Mouse (Mus musculus): ENCODE measurements around the gene 4930402H24Rik. TPM values are rescaled to one million over a fixed set of nuclear protein-coding genes. Genes with fewer than 3 reads are reported as not detected.

4930402H24Rik gene
- polyA plus RNA-seq, 1 experiment from 2014 or later, result 70.6 TPM

DNA sequence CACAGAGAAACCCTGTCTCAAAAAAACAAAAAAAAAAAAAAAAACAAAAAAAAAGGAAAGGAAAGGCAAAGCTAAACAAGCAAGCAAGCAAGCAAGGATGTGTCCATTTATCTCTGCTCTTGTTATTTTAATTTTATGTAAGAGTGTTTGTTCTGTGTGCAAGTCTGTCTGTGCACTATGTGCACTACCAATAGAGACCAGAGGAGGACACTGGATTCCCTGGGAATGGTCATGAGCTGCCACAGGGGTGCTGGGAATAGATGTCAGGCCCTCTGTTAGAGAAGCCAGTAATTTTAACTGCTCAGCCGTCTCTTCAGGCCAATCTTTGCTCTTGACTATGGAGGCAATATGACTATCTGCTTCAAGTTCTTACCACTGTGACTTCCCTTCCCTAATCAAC, 162.6 kb downstream of the 4930402H24Rik start:
- no peak for ATAC-seq (ENCODE audit: low FRiP score)
- H3K36me3 ChIP-seq (ENCODE audit: control insufficient read depth, insufficient read depth, low read length), result peaks cover 17% of the 10 kb centered on the region

DNA sequence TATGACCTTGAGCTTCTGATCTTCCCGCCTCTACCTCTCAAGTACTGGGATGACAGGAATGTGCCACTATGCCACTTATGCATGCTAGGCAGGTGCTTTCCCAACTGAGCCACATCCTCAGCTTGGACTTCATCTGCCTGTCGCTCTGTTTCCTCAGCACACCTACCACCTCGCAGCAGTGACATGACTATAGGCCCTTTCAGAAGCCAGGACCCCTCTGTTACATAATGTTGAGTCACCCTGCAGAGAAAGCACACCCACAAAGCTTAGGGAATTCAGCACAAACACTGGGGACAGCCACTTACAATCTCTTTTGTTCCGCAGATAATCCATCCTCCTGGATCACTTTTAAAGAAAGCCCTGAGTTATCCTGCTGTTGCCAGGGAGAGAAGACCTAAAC, 166.1 kb downstream of the 4930402H24Rik start:
- Histone ChIP-seq H3K4me2 (replicated peaks; ENCODE audit: low read depth, low read length) (no peak overlapping the region), H3K27me3 (ENCODE audit: control insufficient read depth, insufficient read depth, low read length) (no peaks in the 10 kb centered on the region), H3K9me3 (ENCODE audit: control insufficient read depth, low read length) (no peaks in the 10 kb centered on the region), H3K27ac (ENCODE audit: low read depth, low read length) (no peak overlapping the region), H3K4me3 (ENCODE audit: low read depth, low read length) (no peak overlapping the region), H3K9ac (ENCODE audit: low read depth, low read length) (no peak overlapping the region), H3K36me3 (ENCODE audit: control insufficient read depth, insufficient read depth, low read length) (peaks cover 5% of the 10 kb centered on the region), H3K4me1 (replicated peaks; ENCODE audit: control insufficient read depth, insufficient read depth, low read length) (no peaks in the 10 kb centered on the region)
- no peak for DNase-seq (ENCODE audit: low spot score)
- 44% methylated on average over 4 of the region's 4 CpGs for WGBS
- no peak for ATAC-seq (ENCODE audit: low FRiP score)

More for the DNA sequence above, 162.6 kb downstream of the 4930402H24Rik start:
- Histone ChIP-seq H3K27me3 (ENCODE audit: control insufficient read depth, insufficient read depth, low read length) (no peaks in the 10 kb centered on the region), H3K4me1 (replicated peaks; ENCODE audit: control insufficient read depth, insufficient read depth, low read length) (no peaks in the 10 kb centered on the region), H3K4me3 (ENCODE audit: low read depth, low read length) (no peak overlapping the region), H3K9ac (ENCODE audit: low read depth, low read length) (no peak overlapping the region), H3K9me3 (ENCODE audit: control insufficient read depth, low read length) (no peaks in the 10 kb centered on the region), H3K4me2 (replicated peaks; ENCODE audit: low read depth, low read length) (no peak overlapping the region), H3K27ac (ENCODE audit: low read depth, low read length) (no peak overlapping the region)
- 91% methylated on average over 1 of the region's 1 CpGs for WGBS
- DNase-seq (ENCODE audit: low spot score), result no peak

DNA sequence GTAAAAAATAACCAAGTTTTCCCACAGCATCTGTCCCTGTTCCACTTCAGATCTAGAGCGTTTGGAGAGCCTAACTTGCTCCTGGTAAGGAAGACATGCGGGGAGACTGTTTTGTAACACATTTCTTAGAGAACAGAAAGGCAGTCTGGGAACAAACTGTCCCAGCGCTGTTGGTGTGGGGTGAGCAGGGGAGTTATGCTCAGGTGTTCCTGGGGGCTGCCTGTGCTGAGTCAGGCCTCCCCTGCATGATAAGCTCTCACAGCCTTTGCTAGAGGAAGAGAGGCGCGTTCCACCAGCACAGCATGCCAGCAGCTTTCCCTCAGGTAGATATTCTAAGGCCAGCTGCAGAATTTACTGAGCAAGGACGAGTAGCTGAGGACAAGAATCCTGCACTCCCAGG, 168.2 kb downstream of the 4930402H24Rik start:
- Histone ChIP-seq H3K36me3 (ENCODE audit: control insufficient read depth, insufficient read depth, low read length) (peaks cover 2% of the 10 kb centered on the region; the same call in 1 of the 2 replicates), H3K4me1 (replicated peaks; ENCODE audit: control insufficient read depth, insufficient read depth, low read length) (no peaks in the 10 kb centered on the region), H3K27ac (ENCODE audit: low read depth, low read length) (no peak overlapping the region), H3K4me3 (ENCODE audit: low read depth, low read length) (no peak overlapping the region), H3K27me3 (ENCODE audit: control insufficient read depth, insufficient read depth, low read length) (no peaks in the 10 kb centered on the region), H3K9me3 (ENCODE audit: control insufficient read depth, low read length) (no peaks in the 10 kb centered on the region), H3K9ac (ENCODE audit: low read depth, low read length) (no peak overlapping the region), H3K4me2 (replicated peaks; ENCODE audit: low read depth, low read length) (no peak overlapping the region)
- ATAC-seq (ENCODE audit: low FRiP score), result no peak
- 79% methylated on average over 6 of the region's 6 CpGs for WGBS
- DNase-seq (ENCODE audit: low spot score), result no peak

DNA sequence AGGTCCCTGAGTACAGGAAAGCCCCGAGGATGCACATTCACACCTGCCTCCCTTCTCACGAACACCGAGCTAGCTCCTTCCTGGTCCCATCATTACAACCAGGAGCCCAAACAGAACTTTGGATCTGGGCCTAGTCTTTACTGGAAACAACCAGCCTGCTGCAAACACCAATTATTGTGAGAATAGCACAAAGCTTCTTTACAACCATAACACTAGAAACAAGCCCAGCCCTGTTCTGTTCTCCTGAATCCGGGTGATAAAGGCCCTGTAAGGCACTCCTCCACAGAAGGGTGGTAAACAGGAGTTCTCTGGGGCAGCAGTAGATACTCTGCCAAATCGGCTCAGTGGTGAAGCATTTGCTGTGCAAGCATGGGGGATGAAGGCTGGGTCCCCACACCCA, 170.9 kb downstream of the 4930402H24Rik start:
- H3K9ac ChIP-seq (ENCODE audit: low read depth, low read length), result no peak overlapping the region
- H3K4me3 ChIP-seq (ENCODE audit: low read depth, low read length), result no peak overlapping the region
- no peak overlapping the region for H3K4me2 ChIP-seq (replicated peaks; ENCODE audit: low read depth, low read length)
- DNase-seq (ENCODE audit: low spot score), result no peak
- H3K9me3 ChIP-seq (ENCODE audit: control insufficient read depth, low read length), result no peaks in the 10 kb centered on the region
- ATAC-seq (ENCODE audit: low FRiP score), result no peak
- no peaks in the 10 kb centered on the region for H3K36me3 ChIP-seq (ENCODE audit: control insufficient read depth, insufficient read depth, low read length)
- H3K27ac ChIP-seq (ENCODE audit: low read depth, low read length), result no peak overlapping the region
- whole genome bisulfite sequencing, result 84% methylated on average over 5 of the region's 5 CpGs
- no peaks in the 10 kb centered on the region for H3K4me1 ChIP-seq (replicated peaks; ENCODE audit: control insufficient read depth, insufficient read depth, low read length)
- H3K27me3 ChIP-seq (ENCODE audit: control insufficient read depth, insufficient read depth, low read length), result no peaks in the 10 kb centered on the region

DNA sequence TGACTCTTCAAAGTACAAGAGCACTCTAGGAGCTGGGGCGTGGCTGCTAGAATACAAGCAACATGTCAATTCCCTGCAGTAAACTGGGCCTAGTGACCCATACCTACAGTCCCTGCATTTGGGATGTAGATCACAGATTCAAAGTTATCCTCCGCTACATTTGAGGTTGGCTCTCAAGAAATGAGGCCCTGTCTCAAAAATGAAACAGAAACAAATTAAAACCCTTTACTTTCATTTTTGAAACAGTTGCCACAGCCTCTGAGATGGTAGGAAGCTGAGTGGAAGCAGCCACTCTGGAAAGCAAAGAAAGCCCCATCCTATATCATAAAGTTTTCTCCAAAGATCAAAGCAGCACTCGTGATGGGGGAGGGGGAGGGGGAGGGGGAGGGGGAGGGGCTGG, 172.8 kb downstream of the 4930402H24Rik start:
- 98% methylated on average over 2 of the region's 3 CpGs for WGBS
- no peak overlapping the region for H3K4me3 ChIP-seq (ENCODE audit: low read depth, low read length)
- H3K9ac ChIP-seq (ENCODE audit: low read depth, low read length), result no peak overlapping the region
- ATAC-seq (ENCODE audit: low FRiP score) (no peak), DNase-seq (ENCODE audit: low spot score) (no peak)
- H3K36me3 ChIP-seq (ENCODE audit: control insufficient read depth, insufficient read depth, low read length), result no peaks in the 10 kb centered on the region
- H3K4me2 ChIP-seq (replicated peaks; ENCODE audit: low read depth, low read length), result no peak overlapping the region
- no peak overlapping the region for H3K27ac ChIP-seq (ENCODE audit: low read depth, low read length)
- no peaks in the 10 kb centered on the region for H3K9me3 ChIP-seq (ENCODE audit: control insufficient read depth, low read length)
- H3K4me1 ChIP-seq (replicated peaks; ENCODE audit: control insufficient read depth, insufficient read depth, low read length), result no peaks in the 10 kb centered on the region
- no peaks in the 10 kb centered on the region for H3K27me3 ChIP-seq (ENCODE audit: control insufficient read depth, insufficient read depth, low read length)

DNA sequence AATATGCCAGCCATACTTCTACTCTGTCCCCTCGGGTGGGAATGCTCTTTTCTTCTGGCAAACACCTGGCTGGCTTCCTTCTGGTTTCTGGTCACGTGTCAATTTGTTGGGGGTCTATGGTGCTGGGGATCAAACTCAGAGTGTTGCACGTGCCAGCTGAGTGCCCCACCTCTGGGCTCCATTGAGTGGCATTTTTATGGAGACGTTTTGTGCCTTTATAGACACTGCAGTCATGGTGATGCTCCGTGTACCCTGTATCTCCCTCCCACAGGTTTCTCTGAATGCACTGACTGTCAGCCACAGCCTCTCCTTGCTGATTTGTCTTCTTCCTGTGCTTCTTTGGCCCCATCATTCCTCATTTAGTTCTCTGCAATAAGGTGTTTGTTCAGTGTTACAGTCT, 174.4 kb downstream of the 4930402H24Rik start:
- no peak overlapping the region for H3K27ac ChIP-seq (ENCODE audit: low read depth, low read length)
- H3K36me3 ChIP-seq (ENCODE audit: control insufficient read depth, insufficient read depth, low read length), result 0 out of 2 replicates have a peak, but pooled peaks cover 8% of the 10 kb centered on the region
- H3K4me3 ChIP-seq (ENCODE audit: low read depth, low read length), result no peak overlapping the region
- H3K9me3 ChIP-seq (ENCODE audit: control insufficient read depth, low read length), result no peaks in the 10 kb centered on the region
- H3K4me2 ChIP-seq (replicated peaks; ENCODE audit: low read depth, low read length), result no peak overlapping the region
- ATAC-seq (ENCODE audit: low FRiP score) (no peak), DNase-seq (ENCODE audit: low spot score) (no peak)
- no peaks in the 10 kb centered on the region for H3K27me3 ChIP-seq (ENCODE audit: control insufficient read depth, insufficient read depth, low read length)
- H3K4me1 ChIP-seq (replicated peaks; ENCODE audit: control insufficient read depth, insufficient read depth, low read length), result no peaks in the 10 kb centered on the region
- H3K9ac ChIP-seq (ENCODE audit: low read depth, low read length), result no peak overlapping the region
- 71% methylated on average over 5 of the region's 5 CpGs for WGBS

DNA sequence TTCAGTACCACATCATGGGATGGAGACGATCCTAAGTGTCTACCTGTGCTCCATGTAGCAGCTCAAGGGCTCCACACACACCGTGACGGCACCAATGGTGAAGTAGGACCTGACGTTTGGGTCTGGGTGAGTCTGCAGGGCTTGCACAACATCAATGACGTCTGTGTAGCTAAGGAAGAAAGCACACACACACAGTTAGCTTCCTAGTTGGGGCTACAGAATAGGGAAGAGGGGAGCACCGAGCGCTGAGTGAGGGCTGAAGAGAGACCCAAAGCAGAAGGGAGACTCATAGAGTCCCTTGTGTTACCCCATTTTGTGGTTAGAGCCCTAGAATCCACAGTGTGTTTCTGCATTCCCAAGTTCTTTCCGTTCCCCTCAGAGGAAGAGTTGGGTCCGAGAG, 175.5 kb downstream of the 4930402H24Rik start:
- Histone ChIP-seq H3K4me1 (replicated peaks; ENCODE audit: control insufficient read depth, insufficient read depth, low read length) (no peaks in the 10 kb centered on the region), H3K27me3 (ENCODE audit: control insufficient read depth, insufficient read depth, low read length) (no peaks in the 10 kb centered on the region), H3K9me3 (ENCODE audit: control insufficient read depth, low read length) (no peaks in the 10 kb centered on the region), H3K4me2 (replicated peaks; ENCODE audit: low read depth, low read length) (no peak overlapping the region), H3K9ac (ENCODE audit: low read depth, low read length) (no peak overlapping the region), H3K27ac (ENCODE audit: low read depth, low read length) (no peak overlapping the region), H3K4me3 (ENCODE audit: low read depth, low read length) (no peak overlapping the region), H3K36me3 (ENCODE audit: control insufficient read depth, insufficient read depth, low read length) (0 out of 2 replicates have a peak, but pooled peaks cover 8% of the 10 kb centered on the region)
- DNase-seq (ENCODE audit: low spot score) (no peak), ATAC-seq (ENCODE audit: low FRiP score) (no peak)
- 91% methylated on average over 9 of the region's 9 CpGs for WGBS

DNA sequence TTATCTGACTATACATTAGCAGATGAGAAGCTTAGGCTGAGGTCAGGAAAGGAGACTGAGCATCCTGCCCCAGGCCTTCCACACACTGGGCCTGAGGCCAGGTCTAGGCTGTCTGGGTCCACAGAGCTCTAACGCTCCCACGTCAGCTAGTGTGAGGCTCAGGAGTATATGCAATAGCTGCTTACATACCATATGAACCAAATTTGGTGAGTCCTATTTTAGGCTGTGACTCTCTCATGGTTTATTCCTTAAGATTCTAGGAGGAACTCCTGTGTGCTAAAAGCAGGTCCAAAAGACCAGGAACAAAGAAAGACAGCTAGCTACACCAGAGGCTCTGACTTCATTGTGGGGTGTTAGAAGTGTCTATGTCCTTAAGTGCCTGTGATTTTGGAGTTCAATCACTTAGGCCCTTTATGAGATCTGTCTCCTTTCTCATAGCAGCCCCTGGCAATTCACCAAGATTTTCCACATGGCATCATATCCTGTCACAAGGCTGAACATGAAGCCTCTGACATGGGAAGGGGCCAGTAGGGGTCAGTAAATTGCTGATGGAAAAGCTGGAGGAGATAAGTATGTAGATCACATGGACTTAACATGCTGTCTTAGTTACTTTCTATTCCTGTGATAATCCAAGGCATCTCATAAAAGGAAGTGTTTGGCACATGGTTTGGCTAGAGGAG, 177.2 kb downstream of the 4930402H24Rik start:
- 0 out of 2 replicates have a peak, but pooled peaks cover 8% of the 10 kb centered on the region for H3K36me3 ChIP-seq (ENCODE audit: control insufficient read depth, insufficient read depth, low read length)
- H3K27me3 ChIP-seq (ENCODE audit: control insufficient read depth, insufficient read depth, low read length), result no peaks in the 10 kb centered on the region
- no peak overlapping the region for H3K9ac ChIP-seq (ENCODE audit: low read depth, low read length)
- ATAC-seq (ENCODE audit: low FRiP score), result no peak
- H3K4me3 ChIP-seq (ENCODE audit: low read depth, low read length), result no peak overlapping the region
- no peaks in the 10 kb centered on the region for H3K9me3 ChIP-seq (ENCODE audit: control insufficient read depth, low read length)
- DNase-seq (ENCODE audit: low spot score), result no peak
- WGBS, result 94% methylated on average over 2 of the region's 2 CpGs
- H3K27ac ChIP-seq (ENCODE audit: low read depth, low read length), result no peak overlapping the region
- H3K4me1 ChIP-seq (replicated peaks; ENCODE audit: control insufficient read depth, insufficient read depth, low read length), result no peaks in the 10 kb centered on the region
- no peak overlapping the region for H3K4me2 ChIP-seq (replicated peaks; ENCODE audit: low read depth, low read length)

DNA sequence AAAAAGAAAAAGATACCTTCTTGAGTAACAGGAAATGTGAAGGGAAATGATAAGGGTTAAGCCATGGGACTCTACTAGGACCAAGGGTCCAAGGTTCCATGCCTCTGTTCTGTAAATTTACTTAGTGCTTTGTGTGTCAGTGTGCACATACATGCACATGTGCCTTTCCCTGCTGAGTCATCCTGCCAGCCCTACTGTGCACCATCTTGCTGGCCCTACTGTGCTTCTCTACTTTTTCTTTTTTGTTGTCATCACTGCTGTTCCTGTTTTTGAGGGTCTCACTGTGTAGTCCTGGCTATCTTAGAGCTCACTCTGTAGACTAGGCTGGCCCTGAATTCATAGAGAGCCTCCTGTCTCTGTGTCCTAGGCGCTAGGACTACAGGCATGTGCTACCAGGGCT, 178.5 kb downstream of the 4930402H24Rik start:
- Histone ChIP-seq H3K27ac (ENCODE audit: low read depth, low read length) (no peak overlapping the region), H3K4me2 (replicated peaks; ENCODE audit: low read depth, low read length) (no peak overlapping the region), H3K4me3 (ENCODE audit: low read depth, low read length) (no peak overlapping the region), H3K36me3 (ENCODE audit: control insufficient read depth, insufficient read depth, low read length) (0 out of 2 replicates have a peak, but pooled peaks cover 8% of the 10 kb centered on the region), H3K27me3 (ENCODE audit: control insufficient read depth, insufficient read depth, low read length) (no peaks in the 10 kb centered on the region), H3K9ac (ENCODE audit: low read depth, low read length) (no peak overlapping the region), H3K9me3 (ENCODE audit: control insufficient read depth, low read length) (no peaks in the 10 kb centered on the region), H3K4me1 (replicated peaks; ENCODE audit: control insufficient read depth, insufficient read depth, low read length) (no peaks in the 10 kb centered on the region)
- WGBS, result 81% methylated on average over 1 of the region's 1 CpGs
- no peak for ATAC-seq (ENCODE audit: low FRiP score)
- no peak for DNase-seq (ENCODE audit: low spot score)

Data from hindbrain, embryonic 11.5 days (tissue).